Mouse (Mus musculus): ENCODE results near the gene Cldn20. TPM values are rescaled to one million over a fixed set of nuclear protein-coding genes. Genes with fewer than 3 reads are reported as not detected.

The Cldn20 gene
- polyA plus RNA-seq (2017; shearing (Covaris generic)), result not detected

GRCm38 (mm10) chr17:3532254-3532653 lies at the start of gene Cldn20:
TSS of gene Cldn20 (plus strand) at chr17:3532554.

DNA sequence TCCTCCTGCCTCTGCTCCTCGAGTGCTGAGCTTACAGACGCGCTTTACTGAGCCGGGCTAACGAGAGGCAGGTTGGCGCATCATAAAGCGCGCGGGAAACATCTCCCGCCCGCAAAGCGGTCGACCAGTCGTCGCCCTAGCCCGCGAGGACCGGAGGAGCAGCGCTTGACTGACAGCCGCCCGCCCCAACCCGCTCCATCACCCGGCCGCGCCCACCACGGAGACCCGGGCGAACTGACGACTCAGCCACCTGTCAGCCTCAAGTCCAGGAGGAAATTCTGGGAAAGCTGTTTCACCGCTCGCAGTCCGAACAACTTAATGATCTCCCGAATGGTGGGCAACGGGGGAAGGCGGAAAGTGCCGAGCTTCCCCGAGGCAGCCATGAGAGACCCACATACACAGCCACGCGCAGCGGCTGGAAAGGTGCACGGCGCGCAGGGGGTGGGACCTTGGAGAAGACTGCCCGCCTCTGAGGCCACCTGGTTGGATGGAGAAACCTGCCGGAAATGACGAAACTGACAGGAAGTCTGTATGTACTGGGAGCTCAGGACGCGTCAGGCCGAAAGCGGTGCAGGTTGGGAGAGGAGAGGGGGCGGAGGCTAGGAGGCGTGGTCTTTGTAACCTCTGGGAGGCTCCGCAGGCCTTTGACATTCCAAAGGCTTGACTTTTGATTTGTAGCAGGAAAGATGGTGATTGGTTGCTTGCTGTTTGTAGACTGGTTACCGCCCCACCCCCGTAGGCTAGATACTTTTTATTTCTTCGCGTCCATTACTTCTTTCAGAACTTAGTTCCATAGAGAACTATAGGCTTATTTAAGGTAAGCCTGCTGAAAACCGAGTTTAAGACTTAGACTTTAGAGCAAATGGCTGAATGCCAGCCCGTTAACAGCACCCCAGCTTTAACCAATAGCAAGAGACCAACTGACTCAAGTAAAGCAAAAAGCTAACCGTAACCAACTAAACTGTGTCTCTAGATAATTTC lies 25.3 kb downstream of the Cldn20 start, which contains the start of gene Tfb1m:
TSS of gene Tfb1m (minus strand) at position 451 of the 981 bp plus-strand sequence.

Other genes starting within 250 kb of the Cldn20 start
- gene Tiam2, start 206.0 kb upstream of the Cldn20 start, polyA plus RNA-seq (2017; shearing (Covaris generic)), result 1.0 TPM
- 11.8 TPM for gene Tfb1m, start 25.2 kb downstream of the Cldn20 start, polyA plus RNA-seq (2017; shearing (Covaris generic))
- gene Nox3, start 163.7 kb downstream of the Cldn20 start, polyA plus RNA-seq (2017; shearing (Covaris generic)), result not detected

Measured in activated CD4-positive, CD25-positive, alpha-beta regulatory T cell, adult 9 weeks (primary cell).